Comparison of ENCODE assay signal across 8 mouse cellular contexts in genomic region chr11:72489881-72490301, GRCm38 (mm10). TPM values are rescaled to one million over a fixed set of nuclear protein-coding genes. Genes with fewer than 3 reads are reported as not detected.
DNase-seq lines count a peak whose midpoint lies in the region; ATAC-seq and TF ChIP-seq lines count a peak whose summit lies in the region.

Gene Spns2, minus strand, starts transcription at chr11:72489904.

- H3K9ac ChIP-seq in CH12.LX (ENCODE audit: insufficient read depth, low read depth) = no peak within 1 kb of the TSS
- peak within 1 kb of the TSS; percentile 49 for H3K9ac ChIP-seq in lung, embryonic 15.5 days

- H3K27me3 ChIP-seq in CH12.LX (replicated peaks) = peaks cover 88% of the 10 kb centered on the region
- H3K27me3 ChIP-seq in lung, embryonic 15.5 days = peaks cover 24% of the 10 kb centered on the region
- H3K27me3 ChIP-seq in thymus, adult 2 months (ENCODE audit: control insufficient read depth, insufficient read depth, low read length) = peaks cover 13% of the 10 kb centered on the region; the same call in 1 of the 2 replicates

- no peak for TF ChIP-seq POLR2A in CH12.LX (IDR thresholded peaks at IDR 0.05; ENCODE audit: low read depth, low read length)
- no peak for TF ChIP-seq POLR2A in thymus, adult 2 months (IDR thresholded peaks at IDR 0.05; ENCODE audit: control insufficient read depth, extremely low read depth, insufficient read depth, low read length, poor library complexity)

- no peak within 1 kb of the TSS for H3K27ac ChIP-seq in CH12.LX (ENCODE audit: insufficient read depth, low read depth)
- peak within 1 kb of the TSS; percentile 45 for H3K27ac ChIP-seq in lung, embryonic 15.5 days
- no peak within 1 kb of the TSS for H3K27ac ChIP-seq in thymus, adult 2 months (ENCODE audit: control insufficient read depth, insufficient read depth, low read length)

- peak; percentile 91 for ATAC-seq in lung, embryonic 15.5 days (ENCODE audit: borderline replicate concordance, extremely low read depth, low FRiP score, low TSS enrichment)

- H3K4me2 ChIP-seq in CH12.LX (ENCODE audit: insufficient read depth, low read depth, poor library complexity, severe bottlenecking) = no peak within 1 kb of the TSS
- peak within 1 kb of the TSS; percentile 99 for H3K4me2 ChIP-seq in lung, embryonic 15.5 days

- H3K4me1 ChIP-seq in CH12.LX (ENCODE audit: control insufficient read depth in 1 of 2, insufficient read depth in 2 of 2) = 0 out of 4 replicates have a peak, but pooled peaks cover 0 to 3% of the 10 kb centered on the region in 2 experiments
- peaks cover 34% of the 10 kb centered on the region for H3K4me1 ChIP-seq in lung, embryonic 15.5 days
- H3K4me1 ChIP-seq in thymus, adult 2 months (replicated peaks; ENCODE audit: control insufficient read depth, insufficient read depth, low read length) = peaks cover 9% of the 10 kb centered on the region; the same call in 1 of the 2 replicates

- no peak for TF ChIP-seq RAD21 in CH12.LX (IDR thresholded peaks at IDR 0.05; ENCODE audit: low read depth, low read length)

- H3K9me3 ChIP-seq in CH12.LX (replicated peaks; ENCODE audit: low read length) = peaks cover 10% of the 10 kb centered on the region
- no peaks in the 10 kb centered on the region for H3K9me3 ChIP-seq in lung, embryonic 15.5 days

- no peak for TF ChIP-seq EP300 in CH12.LX (IDR thresholded peaks at IDR 0.05; ENCODE audit: low read length)

- H3K4me3 ChIP-seq in CH12.LX (replicated peaks in 1 of 3; ENCODE audit: low read depth in 2 of 3, low read length in 2 of 3, poor library complexity in 1 of 3) = no peak within 1 kb of the TSS
- peak within 1 kb of the TSS; percentile 67 for H3K4me3 ChIP-seq in lung, embryonic 15.5 days
- H3K4me3 ChIP-seq in thymus, adult 2 months (ENCODE audit: control insufficient read depth, insufficient read depth, low read length) = peak within 1 kb of the TSS; percentile 37

- dilution Hi-C loops in CH12.LX (cut with MboI; ENCODE audit: extremely low pct_ligation_motif_present, extremely low pct_unique_long_range_greater_than_20kb, low sequenced_read_pairs) = no loop called here

- under 1% methylated on average over 42 of the region's 42 CpGs for WGBS in lung, embryonic 15.5 days
- WGBS in thymus, adult 2 months = under 1% methylated on average over 42 of the region's 42 CpGs

- no peaks in the 10 kb centered on the region for H3K36me3 ChIP-seq in CH12.LX (replicated peaks in 1 of 2; ENCODE audit: control insufficient read depth in 1 of 2, insufficient read depth in 1 of 2, low read length in 1 of 2)
- no peaks in the 10 kb centered on the region for H3K36me3 ChIP-seq in lung, embryonic 15.5 days
- H3K36me3 ChIP-seq in thymus, adult 2 months (ENCODE audit: control insufficient read depth, insufficient read depth, low read length) = no peaks in the 10 kb centered on the region

- TF ChIP-seq CTCF in CH12.LX (conservative IDR thresholded peaks at IDR 0.05 in 1 of 2, IDR thresholded peaks at IDR 0.05 in 1 of 2; ENCODE audit: low read depth in 2 of 2, low read length in 2 of 2) = no peak
- peak; percentile 20; the same call in 1 of the 2 replicates for TF ChIP-seq CTCF in thymus, adult 2 months (IDR thresholded peaks at IDR 0.05; ENCODE audit: borderline replicate concordance, control insufficient read depth, extremely low read depth, insufficient read depth, low read length, poor library complexity)

- in situ Hi-C loops in CH12.LX (cut with MboI; ENCODE audit: low pct_ligation_motif_present, low pct_unique_long_range_greater_than_20kb, low sequenced_read_pairs) = no loop called here

- H3K79me2 ChIP-seq in CH12.LX (replicated peaks; ENCODE audit: control insufficient read depth, extremely low read depth, insufficient read depth, poor library complexity, severe bottlenecking) = no peaks in the 10 kb centered on the region

- no peak for DNase-seq in CH12.LX (ENCODE audit: extremely low read depth)
- peak; percentile 59 for DNase-seq in cerebellum, adult 11 months
- DNase-seq in forelimb bud, embryonic 11.5 days (ENCODE audit: low read depth, low spot score) = peak; percentile 61
- peak; percentile 93 for DNase-seq in heart, postnatal 4 days
- DNase-seq in layer of hippocampus, adult 9-10 months (ENCODE audit: low spot score) = peak; percentile 84
- peak; percentile 85 for DNase-seq in ovary, adult 18-20 months (ENCODE audit: low spot score)
- peak; percentile 86 for DNase-seq in thymus, adult 2 months

TF ChIP-seq in CH12.LX, 34 proteins besides CTCF, POLR2A, EP300 and RAD21:
- peak; percentile 69 for TF ChIP-seq BHLHE40 (IDR thresholded peaks at IDR 0.05; ENCODE audit: low read depth, low read length)
- no peak for TF ChIP-seq SMC3 (IDR thresholded peaks at IDR 0.05; ENCODE audit: low read depth, low read length)

RNA-seq across cellular contexts. Expression of gene Spns2, which starts in this region (rescaled TPM):
- total RNA-seq in CH12.LX (2012; rRNA removed) (0.08 and 0.17 TPM in 2 replicates), CH12.LX (2014; rRNA removed) (0.07 TPM in 1 of 2 replicates, not detected in the other)
- 0.10 and 0.14 TPM in 2 replicates for polyA plus RNA-seq in CH12.LX (2012; ENCODE audit: insufficient read length, low read depth)
- 10 to 100 TPM; 17.0 to 18.0 TPM for total RNA-seq in heart, postnatal 4 days (2021)
- 5.3 and 6.4 TPM in 2 replicates for polyA plus RNA-seq in lung, embryonic 15.5 days (2015; fragmentation: Nextera tagmentation; extraction: Ambion mirVana)
- 8.9 and 10.6 TPM in 2 replicates for polyA plus RNA-seq in thymus, adult 2 months (2012; rRNA removed)

Comparison
In these comparisons a context has a peak if more than half of its experiments do, and no peak if none do; other contexts are left out.
1. RNA of gene Spns2 (total RNA-seq): 17.0 to 18.0 TPM in heart, postnatal 4 days; 0.07 to 0.17 TPM in CH12.LX; every median in the first group is over 10 times any median in the second.
2. H3K4me3 ChIP-seq: peak in lung, embryonic 15.5 days (single experiment) and thymus, adult 2 months (single experiment); none in CH12.LX (0 of 3).